Mouse (Mus musculus) layer of hippocampus, adult 2 months (tissue): Measurements from ENCODE around the gene Foxo3. TPM values are rescaled to one million over a fixed set of nuclear protein-coding genes. Genes with fewer than 3 reads are reported as not detected.

Source experiments
- DNase-seq, 2 experiments: peaks; one replicate each; pipeline ENCODE4 v3.0.0; 2022; ENCODE audit warnings: low spot score in 2 of 2
- H3K27ac ChIP-seq: fragments of 200-600 bp; 2 replicates; pipeline ENCODE4 v1.8.1; 2022
- H3K4me3 ChIP-seq: fragments of 200-600 bp; 2 replicates; pipeline ENCODE4 v1.8.1; 2022; ENCODE audit warnings: mild to moderate bottlenecking
- CTCF ChIP-seq: fragments of 200-600 bp; conservative IDR thresholded peaks from 2 replicates; pipeline ENCODE4 v1.8.1; 2022; ENCODE audit warnings: antibody characterized with exemption, mild to moderate bottlenecking, moderate library complexity
- total RNA-seq, 2 experiments: library from RNA; stranded (reverse); gene quantifications; 2 replicates each; pipeline ENCODE4 v1.2.3; 2021

Foxo3 gene
- total RNA-seq, 2 experiments from 2014 or later, result 47.5 to 53.2 TPM

DNA sequence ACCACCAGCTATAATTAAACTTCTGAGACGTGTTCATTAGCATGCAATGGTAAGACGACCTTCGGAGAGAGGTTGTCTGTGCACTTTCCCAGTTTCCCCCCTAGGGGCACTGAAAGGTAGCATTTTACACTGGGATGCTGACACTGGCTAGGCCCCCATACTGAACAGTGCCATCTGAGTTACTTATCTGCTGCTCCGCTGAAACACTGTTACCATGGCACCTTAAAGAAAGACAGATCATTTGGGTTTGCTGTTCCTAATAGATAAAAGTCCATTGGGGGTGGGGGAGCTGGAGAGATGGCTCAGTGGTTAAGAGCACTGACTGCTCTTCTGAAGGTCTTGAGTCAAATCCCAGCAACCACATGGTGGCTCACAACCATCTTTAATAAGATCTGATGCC, 20.0 kb upstream of the Foxo3 start:
- TF ChIP-seq CTCF, result no peak; the same call in 1 of the 2 replicates
- no peak overlapping the region for H3K4me3 ChIP-seq
- no peak for DNase-seq
- H3K27ac ChIP-seq, result no peak overlapping the region

GRCm38 (mm10) chr10:42295028-42295427, 18.5 kb upstream of the Foxo3 start:
- Histone ChIP-seq H3K27ac (no peak overlapping the region), H3K4me3 (no peak overlapping the region)
- peak; percentile 83 for TF ChIP-seq CTCF
- peak in 1 of 2 experiments; percentile 50 for DNase-seq

DNA sequence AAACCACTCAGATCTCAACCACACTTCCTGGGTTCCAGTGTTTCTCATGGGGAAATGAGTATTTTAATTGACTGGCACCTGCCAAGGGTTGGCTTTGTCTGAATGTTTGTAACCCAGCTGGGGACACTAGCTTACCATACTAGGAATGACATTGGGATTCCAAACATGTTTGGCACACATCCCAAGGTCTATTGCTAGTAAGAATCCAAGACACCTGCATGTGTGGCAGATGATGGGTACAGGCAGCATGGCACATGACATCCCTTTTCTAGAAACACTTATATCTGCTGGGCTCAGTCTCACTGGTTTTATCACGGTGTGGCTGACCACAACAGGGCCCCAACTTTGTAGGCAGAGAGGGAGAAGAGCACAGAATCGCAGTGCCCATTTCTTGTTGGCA, 17.8 kb upstream of the Foxo3 start:
- no peak for TF ChIP-seq CTCF
- DNase-seq, result no peak
- Histone ChIP-seq H3K27ac (no peak overlapping the region), H3K4me3 (no peak overlapping the region)

GRCm38 (mm10) chr10:42293877-42294276, 17.3 kb upstream of the Foxo3 start:
- no peak overlapping the region for H3K4me3 ChIP-seq
- no peak overlapping the region for H3K27ac ChIP-seq
- DNase-seq, result no peak
- no peak for TF ChIP-seq CTCF

GRCm38 (mm10) chr10:42291360-42291759, 14.8 kb upstream of the Foxo3 start:
- peak; percentile 71 for TF ChIP-seq CTCF
- Histone ChIP-seq H3K27ac (no peak overlapping the region), H3K4me3 (no peak overlapping the region)
- no peak for DNase-seq

DNA sequence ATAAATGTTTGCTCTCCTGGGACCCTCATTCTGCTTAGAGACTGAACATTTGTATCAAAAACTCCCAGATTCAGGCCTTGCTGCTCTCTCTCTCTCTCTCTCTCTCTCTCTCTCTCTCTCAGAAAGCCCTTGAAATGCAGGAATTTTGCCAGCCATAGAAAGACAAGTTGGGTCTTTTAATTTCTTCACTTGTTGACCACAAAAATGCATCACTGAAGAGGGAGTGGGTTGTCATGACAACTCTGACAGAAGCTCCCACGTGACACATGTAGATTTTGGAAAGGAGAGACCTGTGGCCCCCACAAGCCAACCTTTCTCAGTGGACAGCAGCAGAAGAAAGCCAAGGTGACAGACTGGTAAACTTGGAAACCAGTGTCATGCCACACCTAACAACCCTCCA, 11.1 kb upstream of the Foxo3 start:
- no peak for TF ChIP-seq CTCF
- H3K27ac ChIP-seq, result no peak overlapping the region
- H3K4me3 ChIP-seq, result no peak overlapping the region
- DNase-seq, result no peak

GRCm38 (mm10) chr10:42278307-42278850, 1.8 kb upstream of the Foxo3 start:
- peak overlapping the region; percentile 99 for H3K27ac ChIP-seq
- TF ChIP-seq CTCF, result no peak
- peak overlapping the region; percentile 95 for H3K4me3 ChIP-seq
- no peak for DNase-seq

GRCm38 (mm10) chr10:42277476-42278306, 1.1 kb upstream of the Foxo3 start:
- DNase-seq, result peak; percentile 99
- peak overlapping the region; percentile 99 for H3K27ac ChIP-seq
- peak overlapping the region; percentile 95 for H3K4me3 ChIP-seq
- 0 out of 2 replicates have a peak, but pooled peaks have one; percentile 20 for TF ChIP-seq CTCF

DNA sequence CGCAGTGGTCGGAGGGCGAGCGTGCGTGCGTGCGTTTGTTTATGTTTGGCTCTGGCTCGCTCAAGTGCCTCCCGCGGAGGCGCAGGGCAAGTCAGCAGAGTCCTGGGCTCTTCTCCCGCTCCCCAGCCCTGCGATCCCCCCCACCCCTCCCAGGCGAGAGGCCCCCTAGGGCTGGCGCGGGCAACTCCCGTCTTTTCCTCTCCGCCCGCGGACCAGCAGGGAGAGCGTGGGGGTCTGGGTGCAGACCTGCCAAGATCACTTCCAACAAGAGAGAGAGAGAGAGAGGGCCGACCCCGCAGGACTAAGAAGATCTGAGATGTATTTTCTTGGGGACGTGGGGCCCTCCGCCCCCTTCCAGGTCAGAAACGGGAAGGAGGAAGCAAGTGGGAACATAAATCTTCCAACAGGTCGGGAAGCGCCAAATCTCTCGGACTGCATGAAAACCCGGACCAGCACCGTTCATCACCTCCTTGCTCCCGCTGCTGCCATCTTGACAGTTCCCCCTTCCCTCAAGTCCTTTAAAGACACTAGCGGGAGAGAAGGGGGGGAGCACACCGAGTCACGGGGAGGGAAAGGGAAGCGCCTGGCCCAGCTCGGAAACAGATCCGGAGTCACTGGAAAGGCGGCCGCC, 569 bp downstream of the Foxo3 start:
- TF ChIP-seq CTCF, result no peak; the same call in 1 of the 2 replicates
- DNase-seq, result peak in 1 of 2 experiments; percentile 60
- peak overlapping the region; percentile 95 for H3K4me3 ChIP-seq
- peak overlapping the region; percentile 99 for H3K27ac ChIP-seq

DNA sequence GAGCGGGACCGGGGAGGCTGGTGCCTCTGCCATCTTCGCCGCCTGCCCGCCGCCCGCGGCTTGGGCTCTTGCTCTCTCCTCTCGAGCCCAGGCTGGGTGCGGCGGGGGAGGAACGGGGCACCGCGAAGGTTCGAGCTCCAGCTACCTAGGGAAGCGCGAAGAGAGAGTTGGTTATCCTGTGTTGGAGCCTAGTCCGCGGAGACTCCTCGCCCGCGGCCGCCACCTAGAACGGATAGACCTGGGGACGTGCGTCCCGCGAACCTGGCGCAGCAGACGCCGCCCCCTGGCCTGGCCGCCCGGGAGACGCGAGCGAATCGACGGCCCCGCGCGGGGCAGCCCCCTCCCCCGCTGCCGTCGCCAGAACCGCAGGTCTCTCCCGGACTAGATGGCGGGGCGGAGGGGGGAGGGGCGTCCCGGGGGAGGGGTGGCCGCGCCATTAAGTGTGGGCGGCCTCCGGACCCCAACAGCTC, 1.1 kb downstream of the Foxo3 start:
- H3K4me3 ChIP-seq, result peak overlapping the region; percentile 95
- TF ChIP-seq CTCF, result no peak
- peak in 1 of 2 experiments; percentile 22 for DNase-seq
- peak overlapping the region; percentile 99 for H3K27ac ChIP-seq

- TF ChIP-seq CTCF, result no peak
- DNase-seq, result no peak
- Histone ChIP-seq H3K27ac (peak overlapping the region; percentile 99), H3K4me3 (peak overlapping the region; percentile 95)
Measured at GRCm38 (mm10) chr10:42274712-42275400, 1.7 kb downstream of the Foxo3 start.

DNA sequence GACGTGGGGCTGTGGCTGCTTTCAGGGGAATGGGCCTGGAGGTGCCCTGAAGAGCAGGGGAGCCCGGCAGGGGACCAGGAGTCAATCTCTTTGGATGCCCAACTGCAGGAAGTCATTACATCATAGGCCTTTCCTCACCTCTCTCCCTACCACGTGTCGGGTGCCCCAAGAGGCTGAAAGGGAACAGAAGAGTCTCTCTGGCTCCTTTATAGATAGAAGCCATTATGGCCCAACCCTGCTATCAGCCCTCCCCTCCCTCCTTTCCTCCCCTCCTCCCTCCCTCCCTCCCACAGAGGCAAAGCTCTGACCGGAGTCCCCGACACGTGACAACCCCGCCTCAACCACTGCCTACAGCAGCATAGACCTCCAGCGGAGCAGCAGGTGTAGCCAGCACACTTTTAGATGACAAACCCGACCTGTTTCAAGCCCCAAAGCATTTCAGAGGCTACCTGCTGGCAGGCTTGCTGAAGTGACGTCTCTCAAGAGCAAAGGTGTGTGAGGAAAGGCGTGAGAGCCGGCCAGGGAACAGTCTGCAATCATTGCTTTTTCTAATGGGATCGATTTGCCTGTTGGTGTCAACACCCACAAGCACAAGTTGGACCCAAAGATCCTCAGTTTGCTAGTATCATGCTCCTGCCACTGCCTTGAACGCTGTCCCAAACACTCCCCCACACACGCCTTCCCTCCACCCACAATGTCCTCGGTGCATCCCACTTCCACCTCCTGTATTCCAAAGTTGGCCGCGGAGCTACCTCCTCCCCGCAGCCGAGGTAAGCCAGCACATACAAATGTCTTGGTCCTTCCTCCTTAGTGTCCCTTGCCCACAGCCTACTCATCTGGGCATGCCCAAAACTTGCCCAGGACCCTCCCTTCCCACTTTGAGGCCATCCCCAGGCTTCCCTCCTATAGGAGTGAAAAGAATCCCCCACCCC, 2.5 kb downstream of the Foxo3 start:
- no peak for DNase-seq
- TF ChIP-seq CTCF, result no peak
- peak overlapping the region; percentile 95 for H3K4me3 ChIP-seq
- H3K27ac ChIP-seq, result peak overlapping the region; percentile 99; the same call in 1 of the 2 replicates
